Mouse (Mus musculus) ZHBTc4 (cell line): ENCODE measurements at regions not wholly inside any gene's neighbourhood (a gene's known extent, or its start where the extent isn't known, plus 50 kb on each side); places are given as distances from the start of the nearest gene placed in this dataset.

Experiments used
- DNase-seq: peaks from one replicate; pipeline ENCODE4 v3.0.0-alpha.2; 2011; ENCODE audit warnings: low read depth, low spot score

- DNase-seq, result no peak
Measured at GRCm38 (mm10) chr6:51100341-51100740, 332.1 kb upstream of the Nfe2l3 start.

DNA sequence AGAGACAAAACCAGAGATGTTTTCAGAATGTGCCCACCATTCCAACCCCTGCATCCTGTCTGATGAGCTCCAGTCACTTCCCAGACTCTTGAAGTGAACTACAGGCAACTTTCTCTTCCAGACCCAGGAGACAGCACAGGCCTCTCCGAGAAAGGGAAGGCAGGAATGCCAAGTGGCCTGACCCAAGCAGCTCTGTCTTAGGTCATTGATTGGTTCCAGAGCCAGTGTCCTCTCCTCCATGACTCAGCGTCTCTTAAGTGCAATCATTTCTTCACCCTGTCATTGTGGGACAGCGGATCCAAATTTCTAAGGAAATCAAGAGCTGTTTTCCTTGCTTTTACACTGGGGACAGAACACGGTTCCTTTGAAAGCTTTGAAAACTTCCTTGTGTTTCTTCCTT, 329.2 kb upstream of the Nfe2l3 start:
- DNase-seq, result no peak

GRCm38 (mm10) chr6:51104336-51104735, 328.1 kb upstream of the Nfe2l3 start:
- DNase-seq, result no peak

- peak; percentile 78 for DNase-seq
Measured at GRCm38 (mm10) chr6:51108336-51108956, 324.0 kb upstream of the Nfe2l3 start.

- DNase-seq, result no peak
Measured at GRCm38 (mm10) chr6:51110596-51110995, 321.9 kb upstream of the Nfe2l3 start.

GRCm38 (mm10) chr6:51114604-51115333, 317.7 kb upstream of the Nfe2l3 start:
- no peak for DNase-seq

DNA sequence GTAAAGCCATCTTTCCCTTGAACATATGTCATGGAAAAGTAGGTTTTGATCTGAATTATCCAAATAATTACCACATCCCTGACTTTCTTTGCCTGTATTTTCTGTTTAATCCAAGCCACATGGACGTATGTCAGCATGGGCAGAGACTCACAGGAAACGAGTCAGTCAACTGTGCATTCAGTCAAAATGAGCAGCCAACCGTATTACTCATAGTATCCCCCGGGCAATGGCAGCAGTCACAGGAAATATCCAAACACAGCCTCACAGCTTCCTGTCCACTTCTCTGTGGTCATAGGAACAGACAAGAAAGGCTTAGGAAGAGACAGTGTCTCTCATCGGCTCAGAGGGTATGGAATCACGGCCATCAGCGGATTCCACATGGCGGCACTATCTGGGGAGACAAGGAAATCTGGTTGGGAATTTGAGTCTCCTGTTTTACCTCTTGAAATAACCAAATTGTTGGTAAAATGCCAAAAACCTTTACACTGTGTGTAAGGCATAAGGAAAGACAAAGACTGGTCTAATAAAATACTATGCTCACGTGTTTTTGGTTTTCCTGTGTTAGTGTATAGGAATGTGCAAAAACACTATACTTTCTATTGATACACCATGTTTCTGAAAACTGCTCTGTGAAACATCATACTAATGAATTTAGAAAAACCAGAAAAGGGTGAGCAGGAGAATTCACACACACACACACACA, 313.5 kb upstream of the Nfe2l3 start:
- no peak for DNase-seq

DNA sequence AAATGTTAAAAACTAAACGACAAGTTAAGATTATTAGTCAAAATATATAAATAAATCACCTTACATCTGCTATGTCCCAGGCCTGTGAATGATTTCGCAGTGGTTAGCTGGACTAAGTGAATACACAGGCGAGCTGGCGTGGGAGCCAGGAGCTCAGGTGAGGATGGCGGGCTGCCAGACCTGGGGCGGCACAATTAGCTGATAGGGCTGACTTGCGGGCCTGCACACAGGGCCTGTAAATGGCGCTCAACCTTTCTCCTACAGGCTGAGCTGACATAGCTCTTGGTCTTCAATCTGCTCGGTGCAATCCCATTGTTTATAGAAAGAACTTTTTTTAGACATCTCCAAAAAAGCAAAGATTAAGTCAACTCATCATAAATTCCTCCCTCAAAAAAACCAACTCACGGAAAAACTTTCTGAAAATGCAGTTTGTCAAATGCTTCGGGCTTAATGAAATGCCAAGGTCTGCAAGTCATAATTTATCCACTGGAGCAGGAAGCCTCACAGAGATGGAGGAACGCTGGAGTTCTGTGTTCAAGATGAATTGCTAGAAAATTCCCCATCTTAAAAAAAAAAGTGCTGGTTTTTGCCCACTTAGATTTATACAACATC, 312.7 kb upstream of the Nfe2l3 start:
- DNase-seq, result peak; percentile 39

GRCm38 (mm10) chr6:51122941-51123340, 309.5 kb upstream of the Nfe2l3 start:
- DNase-seq, result peak; percentile 57

- DNase-seq, result no peak
Measured at GRCm38 (mm10) chr6:51127851-51128250, 304.6 kb upstream of the Nfe2l3 start.

DNA sequence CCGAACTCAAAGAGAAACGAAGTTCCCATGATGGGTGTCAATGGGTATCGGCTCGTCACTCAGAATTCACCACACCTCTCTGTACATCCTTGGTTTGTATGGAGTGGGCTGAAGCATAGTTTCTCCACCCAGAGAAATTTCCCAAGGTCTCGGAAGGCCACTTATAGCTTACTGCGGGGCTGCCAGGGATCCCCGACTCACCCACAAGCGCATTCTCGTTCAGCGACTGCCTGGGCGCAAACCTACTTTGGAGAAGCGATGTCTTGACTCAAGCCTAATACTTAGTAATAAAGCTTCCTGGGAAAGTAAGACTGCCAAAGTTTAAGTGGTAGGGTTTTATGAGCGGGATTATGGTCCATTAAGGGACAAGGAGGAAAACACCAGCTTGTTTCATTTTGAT, 303.4 kb upstream of the Nfe2l3 start:
- DNase-seq, result no peak

DNA sequence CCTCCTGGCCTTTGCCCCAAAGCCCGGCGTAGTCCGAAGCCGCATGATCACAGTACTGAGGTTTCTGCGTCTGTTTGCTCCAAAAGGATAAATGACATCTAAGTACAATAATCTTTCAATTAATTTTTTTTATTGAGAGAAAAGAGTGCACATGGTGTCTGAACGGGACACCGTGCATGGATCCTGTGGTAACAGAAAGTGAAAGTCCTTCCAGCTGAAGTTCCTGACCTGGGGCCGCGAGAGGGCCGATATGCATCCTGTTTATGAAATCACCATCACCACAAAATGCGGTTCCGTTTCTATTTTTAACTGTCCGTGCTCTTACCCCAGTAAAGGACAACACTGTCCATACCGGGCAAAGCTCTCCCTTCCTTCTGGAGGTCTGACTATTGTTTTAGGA, 302.9 kb upstream of the Nfe2l3 start:
- no peak for DNase-seq

- DNase-seq, result no peak
Measured at GRCm38 (mm10) chr6:51144762-51145161, 287.7 kb upstream of the Nfe2l3 start.

DNA sequence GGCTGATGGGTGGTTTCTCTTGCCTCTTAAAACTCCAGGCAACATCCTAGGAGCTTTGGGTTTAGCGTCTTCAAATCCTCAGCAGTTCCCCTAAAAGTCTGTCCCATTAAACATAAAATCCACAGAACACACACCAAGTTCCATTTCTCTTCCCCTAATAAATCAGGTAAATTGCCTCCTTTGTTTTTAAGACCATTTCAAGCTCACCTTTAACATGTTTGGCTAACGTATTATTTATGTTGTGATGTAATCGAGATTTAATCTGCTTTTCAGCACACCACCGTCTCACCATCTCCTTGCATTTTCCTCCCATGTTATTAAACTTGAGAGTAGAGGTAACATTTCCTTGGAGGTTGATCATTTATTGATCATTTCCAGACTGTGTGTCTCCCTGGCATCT, 286.6 kb upstream of the Nfe2l3 start:
- DNase-seq, result no peak

- no peak for DNase-seq
Measured at GRCm38 (mm10) chr6:51148821-51149220, 283.6 kb upstream of the Nfe2l3 start.

DNA sequence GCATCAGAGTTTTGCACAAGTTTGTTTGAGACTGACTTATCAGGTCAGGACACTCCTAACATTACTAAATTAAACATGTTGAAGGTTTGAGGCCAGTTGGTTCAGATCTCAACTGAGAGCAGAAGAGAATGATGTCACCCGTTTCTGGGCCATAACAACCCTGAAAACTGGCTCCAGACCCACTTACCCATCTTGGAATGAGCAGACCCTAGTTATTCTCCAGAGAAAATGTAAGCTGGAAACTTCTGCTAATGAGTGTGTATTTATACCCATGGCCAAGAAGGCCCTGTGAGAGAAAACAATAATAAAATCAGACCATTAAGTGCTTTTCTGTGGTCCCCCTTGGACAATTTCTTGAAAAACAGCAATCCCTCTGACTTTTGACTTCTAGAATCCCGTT, 282.4 kb upstream of the Nfe2l3 start:
- no peak for DNase-seq

DNA sequence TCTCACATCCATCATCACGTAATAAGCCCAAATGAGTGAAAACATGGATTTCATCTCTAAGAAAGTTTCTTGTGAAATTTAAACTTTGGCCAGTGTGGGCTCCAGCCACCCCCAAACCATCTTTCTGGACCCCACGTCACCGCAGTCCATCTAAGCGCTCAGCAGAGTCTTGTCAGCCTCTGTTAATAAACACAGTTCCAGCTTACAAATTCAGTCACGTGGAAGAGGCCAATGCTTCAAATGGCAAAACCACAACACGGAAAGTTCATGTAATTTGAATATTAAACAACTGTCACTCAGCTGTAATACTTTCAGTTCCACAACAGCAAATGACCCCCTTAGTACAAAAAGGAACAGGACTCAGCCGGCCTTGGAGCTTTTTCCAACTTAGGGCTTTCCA, 282.0 kb upstream of the Nfe2l3 start:
- DNase-seq, result no peak

GRCm38 (mm10) chr6:51150916-51151315, 281.6 kb upstream of the Nfe2l3 start:
- DNase-seq, result no peak

GRCm38 (mm10) chr6:51156836-51157370, 275.6 kb upstream of the Nfe2l3 start:
- no peak for DNase-seq

DNA sequence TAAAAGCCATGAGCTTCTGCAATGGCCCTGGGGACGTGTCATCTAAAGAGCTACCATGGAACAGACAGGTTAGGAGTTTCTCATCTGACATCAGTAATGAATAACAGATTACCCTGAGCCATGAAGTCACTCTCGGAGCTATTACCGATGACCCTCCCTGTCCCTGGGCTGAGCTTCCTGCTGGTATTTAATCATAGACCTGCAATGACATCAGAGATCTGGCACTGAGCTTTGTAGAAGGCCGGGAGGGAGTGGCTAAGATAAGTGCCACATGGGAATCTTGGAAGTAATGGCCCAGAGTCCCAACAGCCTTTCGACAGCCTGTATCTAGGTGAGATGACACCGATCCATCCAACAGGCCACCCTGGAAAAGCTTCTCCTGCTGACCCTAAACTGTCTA, 271.3 kb upstream of the Nfe2l3 start:
- DNase-seq, result no peak

- no peak for DNase-seq
Measured at GRCm38 (mm10) chr6:51162208-51163082, 270.0 kb upstream of the Nfe2l3 start.
